Mouse (Mus musculus): ENCODE results near the gene Armc12. TPM values are rescaled to one million over a fixed set of nuclear protein-coding genes. Genes with fewer than 3 reads are reported as not detected.

The Armc12 gene
- total RNA-seq, 2 experiments from 2014 or later, result not detected

DNA sequence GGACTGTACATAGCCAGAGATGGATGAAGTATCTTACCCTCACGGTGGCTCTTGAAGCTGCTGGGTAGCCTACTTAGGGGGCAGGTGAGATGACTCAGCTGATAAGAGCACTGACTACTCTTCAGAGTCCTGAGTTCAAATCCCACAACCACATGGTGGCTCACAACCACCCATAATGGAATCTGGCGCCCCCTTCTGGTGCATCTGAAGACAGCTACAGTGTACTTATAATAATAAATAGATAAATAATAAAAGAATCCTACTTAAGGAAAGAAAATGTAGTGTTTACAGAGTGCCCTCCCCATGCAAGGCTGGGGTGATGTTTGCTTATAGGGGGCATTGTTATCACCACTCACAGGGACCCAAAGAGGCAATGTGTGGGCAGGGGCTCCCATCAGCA, 50.5 kb downstream of the Armc12 start:
- no peak for DNase-seq (ENCODE audit: low spot score in 2 of 2)

DNA sequence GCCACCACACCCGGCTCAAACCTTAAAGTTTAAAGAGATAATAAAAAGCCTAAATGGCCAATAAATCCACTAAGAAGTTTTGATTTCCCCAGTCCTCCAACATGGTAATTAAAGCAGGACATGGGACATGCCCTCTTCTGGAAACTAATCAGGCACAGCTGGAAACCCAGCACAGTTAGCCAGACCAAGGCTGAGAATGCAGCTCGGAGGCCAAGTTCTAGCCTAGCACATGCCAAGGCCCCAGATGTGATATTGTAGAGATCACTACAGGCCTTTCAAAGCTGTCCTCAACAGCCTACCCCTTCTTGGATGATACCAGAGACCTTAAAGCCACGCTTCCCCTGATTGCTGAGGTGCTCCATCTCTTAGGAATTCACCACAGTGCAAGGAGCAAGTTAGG, 55.9 kb downstream of the Armc12 start:
- DNase-seq (ENCODE audit: low spot score in 2 of 2), result no peak

DNA sequence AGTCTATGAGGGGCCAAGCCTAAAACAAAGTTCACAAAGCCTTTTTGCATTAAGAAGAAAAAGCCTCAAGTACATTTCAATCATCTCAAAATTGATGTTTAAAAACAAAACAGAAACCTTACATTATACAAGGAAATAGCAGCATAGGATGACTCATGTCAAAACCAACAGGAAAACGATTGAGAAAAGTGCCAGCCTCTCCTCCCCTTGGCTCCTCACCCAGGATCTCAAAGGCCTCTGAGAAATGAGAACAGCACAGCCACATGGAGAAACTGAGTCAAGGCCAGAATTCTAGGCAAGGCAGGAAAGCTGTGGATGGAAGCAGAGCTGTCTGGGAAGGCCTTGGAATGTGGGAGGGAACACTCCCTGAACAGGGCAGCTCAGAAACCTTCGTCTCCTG, 58.0 kb downstream of the Armc12 start:
- DNase-seq (ENCODE audit: low spot score in 2 of 2), result no peak

Small RNA genes within 50 kb of the gene (microRNA-seq; reads per million reads assigned to microRNA genes)
- gene Gm25195 (0 reads per million in 2 experiments), gene Mir6969 (0 reads per million in 2 experiments)

Other genes with a start within 250 kb of the Armc12 start
- gene Fance, start 217.3 kb upstream of the Armc12 start, total RNA-seq (2021), result 10 to 100 TPM; 22.8 to 26.0 TPM
- gene Rpl10a, start 202.3 kb upstream of the Armc12 start, total RNA-seq (2021), result 100 to 1,000 TPM; 356 to 365 TPM
- gene Tead3, start 180.0 kb upstream of the Armc12 start, total RNA-seq (2021), result 1 to 10 TPM; 2.0 to 2.4 TPM
- gene Tulp1, start 165.6 kb upstream of the Armc12 start, total RNA-seq (2021), result not detected
- gene Fkbp5, start 13.3 kb upstream of the Armc12 start, total RNA-seq (2021), result 10 to 100 TPM; 81.9 to 84.3 TPM
- gene Clpsl2, start 18.6 kb downstream of the Armc12 start, total RNA-seq (2021), result not detected
- gene Clps, start 30.0 kb downstream of the Armc12 start, total RNA-seq (2021), result not detected
- gene Lhfpl5, start 44.8 kb downstream of the Armc12 start, total RNA-seq (2021), result 1 to 10 TPM; 3.8 to 3.9 TPM
- gene Srpk1, start 91.9 kb downstream of the Armc12 start, total RNA-seq (2021), result 10 to 100 TPM; 71.8 to 76.0 TPM
- gene Slc26a8, start 159.4 kb downstream of the Armc12 start, total RNA-seq (2021), result 1 to 10 TPM; 5.4 to 6.4 TPM
- gene Mapk14, start 160.5 kb downstream of the Armc12 start, total RNA-seq (2021), result 10 to 100 TPM; 75.0 to 80.5 TPM
- gene AC170998.1, start 195.3 kb downstream of the Armc12 start, total RNA-seq (2021), result 1 to 10 TPM; 2.1 to 3.1 TPM
- 1 to 10 TPM; 1.3 to 2.1 TPM for gene Mapk13, start 238.5 kb downstream of the Armc12 start, total RNA-seq (2021)